Mouse (Mus musculus): ENCODE data around the gene Rpl3. TPM values are rescaled to one million over a fixed set of nuclear protein-coding genes. Genes with fewer than 3 reads are reported as not detected.

Gene Rpl3
- polyA plus RNA-seq, 2 experiments, result 765 to 774 TPM

GRCm38 (mm10) chr15:80092041-80092441 is 373 bp upstream of the Rpl3 start:
- Histone ChIP-seq H3K27ac (no peak overlapping the region), H3K9ac (replicated peaks) (no peak overlapping the region), H3K9me3 (ENCODE audit: control insufficient read depth, low read length) (no peaks in the 10 kb centered on the region), H3K36me3 (replicated peaks; ENCODE audit: control insufficient read depth, insufficient read depth, low read depth) (no peaks in the 10 kb centered on the region), H3K4me2 (ENCODE audit: low read depth) (peak overlapping the region; percentile 96), H3K4me1 (replicated peaks; ENCODE audit: control insufficient read depth in 2 of 2, insufficient read depth in 2 of 2, low read length in 1 of 2) (peaks cover 41 to 48% of the 10 kb centered on the region in 2 experiments), H3K27me3 (ENCODE audit: control insufficient read depth, insufficient read depth, low read length) (no peaks in the 10 kb centered on the region; the same call in 1 of the 2 replicates), H3K4me3 (ENCODE audit: insufficient read depth in 1 of 2, low read depth in 2 of 2, low read length in 2 of 2) (peak overlapping the region in 1 of 2 experiments; percentile 80; a peak in 2 of 4 replicates)
- DNase-seq (ENCODE audit: low read depth in 3 of 3, low spot score in 3 of 3) (no peak), ATAC-seq (ENCODE audit: insufficient read depth) (no peak)
- 44% methylated on average over 7 of the region's 7 CpGs for WGBS (ENCODE audit: insufficient replicate concordance)
- no peak for TF ChIP-seq EP300 (IDR thresholded peaks at IDR 0.05; ENCODE audit: low read depth)
- TF ChIP-seq CTCF (IDR thresholded peaks at IDR 0.05; ENCODE audit: low read depth), result no peak

- TF ChIP-seq CTCF (IDR thresholded peaks at IDR 0.05; ENCODE audit: low read depth) (no peak), EP300 (IDR thresholded peaks at IDR 0.05; ENCODE audit: low read depth) (no peak)
- no peaks in the 10 kb centered on the region for H3K36me3 ChIP-seq (replicated peaks; ENCODE audit: control insufficient read depth, insufficient read depth, low read depth)
- peak overlapping the region; percentile 61 for H3K27ac ChIP-seq
- peak overlapping the region; percentile 92 for H3K9ac ChIP-seq (replicated peaks)
- H3K4me3 ChIP-seq (ENCODE audit: insufficient read depth in 1 of 2, low read depth in 2 of 2, low read length in 2 of 2), result peak overlapping the region; percentile 54 to 80
- H3K9me3 ChIP-seq (ENCODE audit: control insufficient read depth, low read length), result peaks cover 4% of the 10 kb centered on the region
- ATAC-seq (ENCODE audit: insufficient read depth) (peak; percentile 24; the same call in 1 of the 2 replicates), DNase-seq (ENCODE audit: low read depth in 3 of 3, low spot score in 3 of 3) (no peak)
- H3K27me3 ChIP-seq (ENCODE audit: control insufficient read depth, insufficient read depth, low read length), result no peaks in the 10 kb centered on the region; the same call in 1 of the 2 replicates
- H3K4me1 ChIP-seq (replicated peaks; ENCODE audit: control insufficient read depth in 2 of 2, insufficient read depth in 2 of 2, low read length in 1 of 2), result peaks cover 31 to 38% of the 10 kb centered on the region in 2 experiments
- WGBS (ENCODE audit: insufficient replicate concordance), result under 1% methylated on average over 17 of the region's 17 CpGs
- H3K4me2 ChIP-seq (ENCODE audit: low read depth), result peak overlapping the region; percentile 96
Measured at GRCm38 (mm10) chr15:80090741-80091120, 937 bp downstream of the Rpl3 start.

- Histone ChIP-seq H3K4me3 (ENCODE audit: insufficient read depth in 1 of 2, low read depth in 2 of 2, low read length in 2 of 2) (no peak overlapping the region), H3K9ac (replicated peaks) (peak overlapping the region; percentile 92; the same call in 1 of the 2 replicates), H3K36me3 (replicated peaks; ENCODE audit: control insufficient read depth, insufficient read depth, low read depth) (no peaks in the 10 kb centered on the region), H3K27ac (peak overlapping the region; percentile 69), H3K4me1 (replicated peaks; ENCODE audit: control insufficient read depth in 2 of 2, insufficient read depth in 2 of 2, low read length in 1 of 2) (peaks cover 28 to 35% of the 10 kb centered on the region in 2 experiments), H3K27me3 (ENCODE audit: control insufficient read depth, insufficient read depth, low read length) (no peaks in the 10 kb centered on the region; the same call in 1 of the 2 replicates), H3K4me2 (ENCODE audit: low read depth) (peak overlapping the region; percentile 96), H3K9me3 (ENCODE audit: control insufficient read depth, low read length) (peaks cover 4% of the 10 kb centered on the region)
- ATAC-seq (ENCODE audit: insufficient read depth), result no peak
- 61% methylated on average over 11 of the region's 11 CpGs for WGBS (ENCODE audit: insufficient replicate concordance)
- no peak for DNase-seq (ENCODE audit: low read depth in 3 of 3, low spot score in 3 of 3)
- TF ChIP-seq CTCF (IDR thresholded peaks at IDR 0.05; ENCODE audit: low read depth) (no peak), EP300 (IDR thresholded peaks at IDR 0.05; ENCODE audit: low read depth) (no peak)
Measured at GRCm38 (mm10) chr15:80090155-80090554, 1.5 kb downstream of the Rpl3 start.

GRCm38 (mm10) chr15:80088637-80089036 is 3.0 kb downstream of the Rpl3 start:
- H3K4me1 ChIP-seq (replicated peaks; ENCODE audit: control insufficient read depth in 2 of 2, insufficient read depth in 2 of 2, low read length in 1 of 2), result peaks cover 32 to 35% of the 10 kb centered on the region in 2 experiments
- no peaks in the 10 kb centered on the region; the same call in 1 of the 2 replicates for H3K27me3 ChIP-seq (ENCODE audit: control insufficient read depth, insufficient read depth, low read length)
- no peak overlapping the region for H3K4me3 ChIP-seq (ENCODE audit: insufficient read depth in 1 of 2, low read depth in 2 of 2, low read length in 2 of 2)
- H3K9me3 ChIP-seq (ENCODE audit: control insufficient read depth, low read length), result peaks cover 4% of the 10 kb centered on the region
- 0 out of 2 replicates have a peak overlapping the region, but pooled peaks have one; percentile 22 for H3K4me2 ChIP-seq (ENCODE audit: low read depth)
- peak; percentile 95 for TF ChIP-seq CTCF (IDR thresholded peaks at IDR 0.05; ENCODE audit: low read depth)
- TF ChIP-seq EP300 (IDR thresholded peaks at IDR 0.05; ENCODE audit: low read depth), result 0 out of 2 replicates have a peak, but pooled peaks have one; percentile 11
- WGBS (ENCODE audit: insufficient replicate concordance), result 31% methylated on average over 4 of the region's 4 CpGs
- DNase-seq (ENCODE audit: low read depth in 3 of 3, low spot score in 3 of 3), result peak; percentile 89 to 91 (median 91)
- H3K36me3 ChIP-seq (replicated peaks; ENCODE audit: control insufficient read depth, insufficient read depth, low read depth), result no peaks in the 10 kb centered on the region
- peak overlapping the region; percentile 88 for H3K27ac ChIP-seq
- peak overlapping the region; percentile 34; the same call in 1 of the 2 replicates for H3K9ac ChIP-seq (replicated peaks)
- ATAC-seq (ENCODE audit: insufficient read depth), result no peak

- H3K27me3 ChIP-seq (ENCODE audit: control insufficient read depth, insufficient read depth, low read length), result no peaks in the 10 kb centered on the region; the same call in 1 of the 2 replicates
- H3K4me1 ChIP-seq (replicated peaks; ENCODE audit: control insufficient read depth in 2 of 2, insufficient read depth in 2 of 2, low read length in 1 of 2), result peaks cover 32 to 35% of the 10 kb centered on the region in 2 experiments
- DNase-seq (ENCODE audit: low read depth in 3 of 3, low spot score in 3 of 3), result peak; percentile 79 to 86 (median 82)
- H3K27ac ChIP-seq, result peak overlapping the region; percentile 88
- no peak overlapping the region for H3K4me3 ChIP-seq (ENCODE audit: insufficient read depth in 1 of 2, low read depth in 2 of 2, low read length in 2 of 2)
- H3K9me3 ChIP-seq (ENCODE audit: control insufficient read depth, low read length), result peaks cover 4% of the 10 kb centered on the region
- peak overlapping the region; percentile 50 for H3K9ac ChIP-seq (replicated peaks)
- 39% methylated on average over 9 of the region's 9 CpGs for WGBS (ENCODE audit: insufficient replicate concordance)
- TF ChIP-seq CTCF (IDR thresholded peaks at IDR 0.05; ENCODE audit: low read depth) (no peak), EP300 (IDR thresholded peaks at IDR 0.05; ENCODE audit: low read depth) (peak; percentile 98)
- peak; percentile 73 for ATAC-seq (ENCODE audit: insufficient read depth)
- peaks cover under 1% of the 10 kb centered on the region for H3K36me3 ChIP-seq (replicated peaks; ENCODE audit: control insufficient read depth, insufficient read depth, low read depth)
- H3K4me2 ChIP-seq (ENCODE audit: low read depth), result peak overlapping the region; percentile 47
Measured at GRCm38 (mm10) chr15:80087406-80088012, 4.2 kb downstream of the Rpl3 start.
